Mouse (Mus musculus): ENCODE data around the gene Cryz.

- TF ChIP-seq POLR2A (IDR thresholded peaks at IDR 0.05; ENCODE audit: borderline replicate concordance, extremely low read depth, low read depth, low read length) (no peak), CTCF (IDR thresholded peaks at IDR 0.05; ENCODE audit: insufficient read depth, low read length) (no peak)
Observed at GRCm38 (mm10) chr3:154671013-154671412, 74.5 kb downstream of the Cryz start.
